Mouse (Mus musculus) liver, adult 10 weeks (tissue): ENCODE data around the gene Zfp512b. TPM values are rescaled to one million over a fixed set of nuclear protein-coding genes. Genes with fewer than 3 reads are reported as not detected.

ENCODE experiments used
- polyA plus RNA-seq: library from polyadenylated mRNA; stranded (reverse); fragments of 350-450 nt; fragmentation: Illumina TruSeq; extraction: RNeasy Lipid Tissue Mini Kit (QIAGEN cat#74804); gene quantifications from one replicate; pipeline ENCODE4 v1.2.3, GENCODE M21; 2014; ENCODE audit warnings: low read depth, low replicate concordance

Zfp512b gene
- 4.4 TPM for polyA plus RNA-seq

GRCm38 (mm10) chr2:181592231-181593041, at the start of gene Zfp512b:
TSS of gene Zfp512b (minus strand) at chr2:181592803.

DNA sequence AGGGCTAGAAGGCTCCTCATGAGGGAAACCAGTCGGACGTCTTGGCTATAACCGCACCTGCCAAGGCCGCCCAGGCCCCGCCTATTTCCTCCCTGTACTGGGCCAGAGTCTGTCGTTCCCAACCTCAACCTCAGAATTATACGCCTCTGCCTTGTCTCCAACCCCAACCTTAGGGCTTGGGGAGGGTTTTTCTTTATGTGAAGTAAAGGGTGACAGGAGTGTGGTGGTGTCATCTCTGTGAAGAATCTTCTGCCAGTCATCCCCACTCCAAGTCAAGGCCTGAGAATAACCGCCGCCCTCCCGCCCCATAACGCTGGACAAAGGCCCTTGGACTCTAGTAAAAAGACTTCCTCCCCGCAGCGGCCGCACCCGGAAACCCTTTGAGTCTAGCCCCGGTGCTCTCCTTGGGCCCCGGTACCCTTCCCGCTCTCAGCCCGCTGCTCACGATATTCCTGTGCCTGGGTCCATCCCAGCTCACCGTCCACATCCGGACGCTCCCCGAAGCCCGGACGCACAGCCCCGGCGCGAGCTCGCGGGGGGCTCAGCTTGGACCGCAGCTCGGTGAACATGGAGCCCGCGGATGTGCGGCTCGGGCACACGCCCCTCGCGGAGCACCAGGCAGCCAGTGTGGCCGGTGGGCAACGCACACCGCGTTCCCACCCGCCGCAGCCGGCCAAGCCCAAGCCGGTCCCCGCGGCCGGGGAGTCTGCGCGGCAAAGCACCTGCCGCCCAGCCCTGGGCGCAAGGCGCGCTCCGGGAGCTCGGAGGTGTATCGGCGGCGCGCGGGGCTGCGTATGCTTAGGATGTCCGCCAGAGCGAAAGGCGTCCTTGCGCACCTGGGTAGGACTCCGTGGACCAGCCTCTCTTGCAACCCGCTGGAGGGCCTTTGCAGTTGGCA, 6.1 kb upstream of the Zfp512b start, which contains the start of gene Samd10:
Gene Samd10 (minus strand): TSS at position 759 of the 898 bp plus-strand sequence.

GRCm38 (mm10) chr2:181591528-181592085, 996 bp downstream of the Zfp512b start, which contains the start of gene Prpf6:
TSS of gene Prpf6 (plus strand) at chr2:181591868.

DNA sequence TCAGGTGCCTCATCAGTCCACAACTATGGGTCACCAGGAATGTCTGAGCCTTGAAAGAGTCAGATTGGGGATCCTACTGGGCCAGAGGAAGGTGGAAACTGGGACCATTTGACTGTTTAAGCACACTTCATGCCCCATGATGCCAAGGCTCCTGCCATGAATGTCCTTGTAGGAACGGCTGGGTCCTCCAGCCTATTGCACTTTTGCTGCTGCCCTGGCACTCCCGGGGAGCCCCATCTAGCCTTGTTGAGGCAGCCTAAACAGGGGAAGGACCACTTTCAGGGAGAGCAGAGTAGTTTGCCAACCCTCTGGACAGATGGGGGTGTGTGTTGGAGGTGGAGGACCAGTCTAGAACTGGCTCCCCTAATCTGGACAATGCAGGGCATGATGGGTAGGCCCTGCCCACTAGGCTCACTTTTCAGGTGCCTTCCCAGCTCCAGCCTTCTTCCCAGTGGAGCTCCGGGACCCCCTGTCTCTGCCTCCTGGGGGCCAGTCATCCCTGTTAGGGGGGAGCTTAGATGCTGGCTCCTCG, 8.1 kb downstream of the Zfp512b start, which contains the start of gene Uckl1:
Gene Uckl1 (minus strand): TSS at position 482 of the 532 bp plus-strand sequence.

Other genes starting within 250 kb of the Zfp512b start
- gene Zgpat, start 227.9 kb downstream of the Zfp512b start, polyA plus RNA-seq = 1.6 TPM
- 22.1 TPM for gene Arfrp1, start 227.4 kb downstream of the Zfp512b start, polyA plus RNA-seq
- 0.50 TPM for gene Lime1, start 212.7 kb downstream of the Zfp512b start, polyA plus RNA-seq
- gene Zbtb46, start 133.4 kb downstream of the Zfp512b start, polyA plus RNA-seq = 2.7 TPM
- gene Abhd16b, start 99.6 kb downstream of the Zfp512b start, polyA plus RNA-seq = not detected
- 17.1 TPM for gene Tpd52l2, start 95.7 kb downstream of the Zfp512b start, polyA plus RNA-seq
- 19.5 TPM for gene Dnajc5, start 72.3 kb downstream of the Zfp512b start, polyA plus RNA-seq
- 17.9 TPM for gene Uckl1, start 7.9 kb downstream of the Zfp512b start, polyA plus RNA-seq
- gene Prpf6, start 935 bp downstream of the Zfp512b start, polyA plus RNA-seq = 14.8 TPM
- gene Samd10, start 6.4 kb upstream of the Zfp512b start, polyA plus RNA-seq = 0.77 TPM
- not detected for gene Gm29797, start 64.2 kb upstream of the Zfp512b start, polyA plus RNA-seq
- not detected for gene Sox18, start 78.8 kb upstream of the Zfp512b start, polyA plus RNA-seq
- 1.4 TPM for gene Tcea2, start 87.5 kb upstream of the Zfp512b start, polyA plus RNA-seq
- gene Rgs19, start 101.2 kb upstream of the Zfp512b start, polyA plus RNA-seq = 1.7 TPM
- not detected for gene Lkaaear1, start 105.6 kb upstream of the Zfp512b start, polyA plus RNA-seq
- gene Oprl1, start 122.2 kb upstream of the Zfp512b start, polyA plus RNA-seq = not detected
- gene Myt1, start 170.5 kb upstream of the Zfp512b start, polyA plus RNA-seq = not detected
- 59.3 TPM for gene Pcmtd2, start 245.1 kb upstream of the Zfp512b start, polyA plus RNA-seq